Mouse (Mus musculus) inflammation-experienced regulatory T-cells, adult 6 months (primary cell): ENCODE measurements around the gene Frmd8. TPM values are rescaled to one million over a fixed set of nuclear protein-coding genes. Genes with fewer than 3 reads are reported as not detected.
"Not testable (repeated sequence)": the region's sequence is repeated elsewhere in the genome, so short reads cannot be mapped to it uniquely, and the experiment has no call there.

Experiments
- ATAC-seq: one replicate; pipeline ENCODE4 v1.8.0; 2017
- polyA plus RNA-seq, 3 experiments: library from polyadenylated mRNA; unstranded; fragments of 100-300 nt; shearing (Covaris generic); gene quantifications; one replicate each; pipeline ENCODE4 v1.2.1; 2017

Gene Frmd8
- polyA plus RNA-seq, 3 experiments from 2014 or later: 57.3 to 71.3 (median 60.1) TPM

DNA sequence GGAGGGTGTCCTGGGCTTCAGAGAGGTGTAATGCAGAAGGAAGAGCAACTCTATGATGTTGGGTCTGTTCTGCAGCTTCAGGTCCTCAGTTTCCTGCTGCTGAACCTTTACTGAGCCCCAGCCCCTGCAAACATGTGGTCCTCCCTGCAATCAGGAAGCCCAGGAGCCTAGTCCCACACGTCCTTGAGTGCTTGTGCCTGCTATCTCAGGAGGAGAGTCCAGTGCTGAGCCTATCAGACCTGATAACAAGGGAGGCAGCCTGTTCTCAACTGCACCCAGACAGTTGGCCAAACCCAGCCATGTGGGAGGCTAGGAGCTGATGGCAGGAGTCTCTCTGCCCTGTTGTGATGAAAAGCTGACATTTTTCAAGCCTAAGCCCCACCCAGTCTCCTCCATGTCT lies 8.9 kb upstream of the Frmd8 start:
- no peak for ATAC-seq

DNA sequence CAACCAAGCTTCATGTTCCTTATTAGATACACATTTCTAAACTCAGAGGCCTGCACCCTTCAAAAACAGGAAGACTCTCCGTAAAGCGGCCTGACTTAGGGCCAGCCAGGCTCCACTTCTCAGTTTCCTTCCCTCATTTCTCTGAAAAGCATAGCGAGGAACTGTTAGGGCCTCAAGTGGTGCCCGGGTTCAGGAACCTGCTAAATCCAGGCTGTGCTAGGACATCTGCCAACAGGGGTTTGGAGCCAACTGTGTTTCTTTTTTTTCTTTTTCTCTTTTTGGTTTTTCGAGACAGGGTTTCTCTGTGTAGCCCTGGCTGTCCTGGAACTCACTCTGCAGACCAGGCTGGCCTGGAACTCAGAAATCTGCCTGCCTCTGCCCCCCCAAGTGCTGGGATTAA lies 7.0 kb upstream of the Frmd8 start:
- ATAC-seq: not testable (repeated sequence)

DNA sequence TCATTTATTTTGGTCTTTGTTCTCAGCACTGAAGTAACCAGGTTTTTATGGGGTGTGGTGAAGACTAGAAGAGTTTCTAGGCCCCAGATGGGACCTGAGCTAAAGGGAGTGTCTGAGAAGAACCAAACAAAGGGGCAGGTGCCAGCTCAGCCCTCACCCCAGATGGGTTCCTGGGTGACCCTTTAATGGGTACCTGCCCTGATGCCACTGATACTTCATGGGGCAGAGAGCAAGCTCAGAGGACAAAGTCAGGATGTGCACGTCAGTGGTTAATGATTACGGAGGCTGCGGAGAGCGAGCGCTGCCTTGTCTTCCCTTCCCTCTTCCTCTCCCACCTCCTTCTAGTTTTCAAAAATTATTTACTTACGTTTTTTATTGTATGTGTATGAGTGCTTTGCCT lies 6.1 kb upstream of the Frmd8 start:
- no peak for ATAC-seq

DNA sequence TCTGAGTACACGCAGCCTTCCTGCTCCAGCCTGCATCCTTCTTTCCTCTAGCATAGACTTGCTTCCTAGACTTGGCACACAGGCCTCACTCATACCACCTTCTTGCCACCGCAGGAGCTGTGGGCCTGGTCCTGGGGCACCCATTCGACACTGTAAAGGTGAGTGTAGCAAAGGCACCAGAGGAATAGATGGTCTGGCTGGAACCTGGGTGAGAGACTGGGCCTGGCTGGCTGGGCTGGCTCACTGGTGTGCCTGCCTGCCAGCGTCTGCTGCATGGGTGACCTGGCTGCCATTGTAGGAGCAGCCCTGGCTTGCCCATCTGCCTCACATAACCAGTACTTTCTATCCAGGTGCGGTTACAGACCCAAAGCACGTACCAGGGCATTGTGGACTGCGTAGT lies 4.7 kb upstream of the Frmd8 start:
- no peak for ATAC-seq

DNA sequence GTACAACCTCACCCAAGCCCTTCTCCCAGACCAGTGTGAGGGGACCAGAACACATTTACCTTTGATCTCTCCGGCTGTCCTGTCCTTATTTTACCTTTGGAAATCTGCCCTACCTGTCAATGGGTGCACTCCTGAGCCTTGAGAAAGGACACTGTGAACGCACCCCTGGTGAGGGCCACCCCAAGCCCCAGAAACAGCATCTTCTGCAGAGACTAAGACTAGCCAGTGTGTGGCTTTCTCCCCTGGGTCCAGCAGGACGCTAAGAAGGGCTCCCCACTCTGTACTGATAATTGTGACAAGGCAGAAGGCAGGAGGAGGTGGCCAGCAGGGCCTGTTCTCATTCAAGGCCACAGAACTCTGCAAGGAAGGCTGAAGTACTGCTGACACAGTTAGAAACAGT lies 3.8 kb upstream of the Frmd8 start:
- no peak for ATAC-seq

DNA sequence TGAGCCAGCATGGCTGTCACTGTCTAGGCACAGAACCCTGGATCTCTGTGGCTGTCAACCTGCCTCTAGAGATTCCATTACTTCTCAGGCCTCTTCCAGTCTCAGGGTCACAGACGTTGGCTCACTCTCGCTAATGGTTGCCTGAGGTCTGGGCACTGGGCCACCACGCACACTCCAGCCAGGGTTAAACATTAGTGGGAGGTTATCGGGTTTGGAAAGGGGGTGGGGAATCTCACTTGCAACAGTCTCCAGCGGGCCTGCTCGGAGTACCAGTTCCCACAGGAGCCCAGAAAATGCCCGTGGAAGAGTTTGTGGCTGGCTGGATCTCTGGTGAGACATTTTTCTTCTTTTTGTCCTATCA lies 3.3 kb upstream of the Frmd8 start:
- peak; percentile 3 for ATAC-seq

DNA sequence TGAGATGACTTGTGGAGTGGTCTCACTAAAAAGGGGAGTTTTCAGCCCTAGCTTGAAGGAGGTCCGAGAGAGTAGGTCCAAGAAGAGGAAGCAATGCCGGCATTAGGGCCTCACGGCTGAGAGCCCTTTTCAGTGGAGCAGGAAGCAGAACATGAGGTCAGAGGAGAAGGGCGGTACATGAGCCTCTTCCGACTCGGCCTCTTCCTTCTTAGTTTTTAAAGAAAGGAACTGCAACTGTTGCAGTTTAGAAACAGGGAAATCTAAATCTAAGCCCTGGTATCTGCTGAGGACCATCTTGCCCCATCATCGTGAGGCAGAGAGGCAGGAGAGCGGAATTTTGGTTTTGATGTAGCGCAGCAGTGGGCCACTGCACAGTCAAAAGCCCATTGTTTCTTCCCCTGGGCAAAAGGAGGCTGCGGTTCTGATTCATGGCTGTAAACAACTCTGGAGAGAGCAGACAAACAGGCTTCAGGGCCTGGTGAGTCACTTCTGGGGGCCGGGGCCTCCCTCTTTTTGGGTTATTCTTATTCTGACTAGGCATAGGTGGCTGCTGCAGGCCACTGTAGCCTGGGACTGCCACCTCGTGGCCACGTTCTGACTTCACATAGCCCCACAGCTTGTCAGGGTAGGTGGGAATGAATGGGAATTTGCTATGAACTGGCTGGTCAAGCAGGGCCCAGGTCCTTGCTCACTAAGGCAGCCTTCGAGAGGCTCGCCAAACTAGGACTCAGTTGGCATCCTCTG lies 2.7 kb upstream of the Frmd8 start, which contains the start of gene Slc25a45:
TSS of gene Slc25a45 (plus strand) at position 191 of the 744 bp plus-strand sequence.
- peak; percentile 85 for ATAC-seq

DNA sequence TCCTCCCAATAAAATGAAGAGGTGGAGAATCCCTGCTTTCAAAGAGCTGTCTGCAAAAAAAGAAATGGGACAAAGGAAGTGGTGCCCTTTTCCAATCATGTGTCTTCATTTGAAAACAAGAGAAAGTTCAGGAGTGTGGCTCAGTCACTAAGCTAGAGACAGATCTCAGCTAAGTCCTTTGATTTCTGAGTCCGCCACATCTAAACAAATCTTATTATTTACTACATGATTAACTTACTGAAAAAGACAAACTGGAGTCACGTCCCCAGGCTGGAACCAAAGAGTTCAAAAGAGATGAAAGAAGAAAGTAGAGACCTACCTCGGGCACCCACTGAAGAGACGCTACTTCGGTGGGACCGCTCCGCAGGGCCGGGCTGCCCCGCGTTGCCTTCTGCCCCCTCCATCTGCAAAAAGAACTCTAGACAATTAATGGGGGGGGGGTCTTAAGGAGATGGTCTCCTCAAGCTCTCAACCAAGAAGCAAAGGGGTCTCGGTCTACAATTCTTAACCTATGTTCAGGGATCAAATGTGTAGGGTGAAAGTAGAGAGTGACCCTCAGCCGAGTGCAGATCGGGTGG lies 594 bp downstream of the Frmd8 start:
- ATAC-seq: no peak

DNA sequence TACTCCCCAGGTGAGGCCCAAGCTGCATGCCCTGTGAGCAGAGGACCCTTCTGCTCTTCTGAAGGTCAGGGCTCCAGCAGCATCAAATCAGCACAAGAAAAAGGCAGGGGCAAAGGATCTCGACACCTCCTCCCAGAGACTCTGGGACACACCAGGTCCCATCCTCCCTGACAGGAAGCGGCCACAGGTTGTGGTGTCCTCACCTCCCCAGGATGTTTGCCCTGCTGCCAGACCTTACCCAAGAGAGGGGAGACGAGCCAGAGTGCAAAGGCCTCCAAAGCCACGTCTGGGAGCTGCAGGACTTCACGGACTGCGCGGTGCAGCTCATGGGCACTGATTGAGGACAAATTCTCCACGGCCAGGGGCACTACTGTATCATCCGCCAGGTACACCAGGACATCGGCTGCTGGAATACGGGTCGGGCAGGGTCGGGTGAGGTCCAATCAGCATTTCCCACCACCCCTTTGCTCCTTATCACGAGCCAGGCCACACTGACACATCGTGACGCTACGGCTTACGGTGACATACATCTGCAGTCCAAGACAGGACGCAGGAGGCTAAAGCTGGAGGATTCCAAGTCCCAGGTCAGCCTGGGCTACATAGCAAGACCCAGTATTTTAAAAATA lies 2.0 kb downstream of the Frmd8 start:
- peak; percentile 33 for ATAC-seq

DNA sequence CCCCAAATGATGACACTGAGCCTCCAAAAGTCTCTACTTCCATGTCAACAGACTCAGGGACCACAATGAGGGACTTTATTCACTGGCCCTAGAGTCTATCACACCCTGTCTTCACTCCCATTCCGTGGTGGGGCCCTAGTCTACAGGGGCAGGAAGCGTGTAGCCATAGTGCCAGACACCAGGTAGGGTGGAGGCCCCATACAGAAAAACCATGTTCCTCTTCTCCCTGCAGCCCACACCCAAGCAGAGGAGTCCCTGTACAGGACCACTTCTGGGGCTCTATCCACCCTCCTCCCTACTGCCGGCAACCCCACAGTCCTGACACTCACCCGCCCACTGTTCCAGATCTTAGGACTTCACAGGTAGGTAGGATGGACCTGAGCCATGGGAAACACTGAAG lies 2.5 kb downstream of the Frmd8 start:
- ATAC-seq: no peak

DNA sequence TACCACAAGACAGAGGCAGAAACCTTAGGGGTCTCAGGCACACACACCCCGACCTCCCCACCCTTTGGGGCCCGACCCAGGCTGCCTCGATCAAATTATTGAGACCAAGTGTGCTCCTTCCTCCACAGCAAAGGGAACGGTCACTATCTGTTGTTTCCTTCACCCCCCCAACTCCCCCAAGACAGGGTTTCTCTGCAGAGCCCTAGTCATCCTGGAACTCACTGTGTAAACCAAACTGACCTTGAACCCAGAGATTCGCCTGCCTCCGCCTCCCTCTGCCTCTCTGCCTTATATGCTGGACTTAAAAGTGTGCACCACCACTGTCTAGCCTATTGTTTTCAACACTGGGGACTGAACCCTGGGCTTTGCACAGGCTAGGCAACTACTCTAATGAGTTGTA lies 3.4 kb downstream of the Frmd8 start:
- no peak for ATAC-seq

DNA sequence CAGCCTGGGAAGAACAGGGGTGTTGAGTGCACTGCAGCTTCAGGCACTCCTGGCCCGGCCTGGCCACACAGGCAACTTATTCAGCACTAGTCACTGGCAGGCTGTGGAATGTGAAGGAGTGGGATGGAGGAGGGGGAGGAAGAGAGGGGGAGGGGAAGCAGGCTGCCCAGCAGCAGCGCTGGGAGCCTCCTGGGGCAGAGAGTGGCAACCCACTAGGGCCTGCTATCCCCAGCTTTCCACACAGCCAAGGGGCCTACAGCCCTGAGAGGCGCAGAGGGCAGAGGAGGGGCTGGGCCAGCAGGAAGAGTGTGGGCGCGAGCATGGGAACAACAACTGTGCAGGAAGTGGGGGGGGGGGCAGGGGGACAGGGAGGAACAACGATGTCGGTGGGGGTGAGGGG lies 3.8 kb downstream of the Frmd8 start:
- no peak for ATAC-seq

DNA sequence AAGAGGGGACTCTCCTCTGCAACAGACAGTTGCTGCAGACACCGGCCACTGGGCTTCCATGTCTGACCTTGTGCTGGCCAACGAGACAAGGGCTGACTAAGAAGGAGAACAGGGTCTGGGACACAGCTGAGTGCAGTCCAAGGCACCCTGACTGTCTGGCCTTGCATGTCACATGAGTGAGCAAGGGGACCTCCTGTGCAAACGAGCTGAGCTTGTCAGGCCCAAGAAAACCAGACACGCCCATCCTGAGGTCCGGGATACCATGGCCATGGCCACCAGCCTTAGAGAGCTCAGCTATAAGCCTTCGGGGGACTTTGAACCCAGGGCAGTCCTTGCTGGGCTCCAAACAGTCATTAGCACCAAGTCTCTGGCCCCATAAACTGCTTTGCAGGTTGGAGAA lies 7.0 kb downstream of the Frmd8 start:
- no peak for ATAC-seq

DNA sequence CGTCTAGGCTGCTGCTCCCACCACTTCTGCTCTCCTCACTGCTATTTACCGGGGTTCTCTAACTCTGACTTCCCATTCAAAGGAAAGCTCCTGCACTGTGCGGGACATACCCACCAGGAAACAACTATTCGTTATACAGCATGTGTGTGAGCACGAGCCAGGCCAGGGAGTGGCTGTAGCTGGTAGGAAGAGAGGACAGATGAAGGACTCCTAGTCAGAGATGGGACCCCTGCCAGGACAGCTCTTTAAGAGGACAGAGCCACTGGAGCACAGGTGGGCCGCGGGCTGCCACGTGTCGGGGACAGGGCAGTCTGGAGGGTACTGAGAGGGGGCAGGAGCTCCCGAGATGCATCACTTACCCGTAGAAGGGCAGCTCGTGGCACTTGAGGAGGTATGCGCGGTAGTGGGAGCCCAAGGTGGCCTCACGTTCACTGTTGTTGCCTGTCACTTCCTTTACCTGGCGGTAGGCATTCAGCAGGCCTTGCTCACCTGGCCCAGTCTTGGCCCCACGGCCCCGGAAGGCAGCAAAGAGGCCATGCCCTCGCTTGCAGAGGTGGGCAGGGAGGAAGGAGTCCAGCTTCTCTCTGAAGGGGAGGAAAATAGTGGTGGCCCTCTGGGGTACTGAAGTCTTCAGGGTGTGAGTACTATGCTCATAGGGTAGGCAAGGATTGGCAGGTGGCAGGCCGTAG lies 10.2 kb downstream of the Frmd8 start:
- no peak for ATAC-seq

DNA sequence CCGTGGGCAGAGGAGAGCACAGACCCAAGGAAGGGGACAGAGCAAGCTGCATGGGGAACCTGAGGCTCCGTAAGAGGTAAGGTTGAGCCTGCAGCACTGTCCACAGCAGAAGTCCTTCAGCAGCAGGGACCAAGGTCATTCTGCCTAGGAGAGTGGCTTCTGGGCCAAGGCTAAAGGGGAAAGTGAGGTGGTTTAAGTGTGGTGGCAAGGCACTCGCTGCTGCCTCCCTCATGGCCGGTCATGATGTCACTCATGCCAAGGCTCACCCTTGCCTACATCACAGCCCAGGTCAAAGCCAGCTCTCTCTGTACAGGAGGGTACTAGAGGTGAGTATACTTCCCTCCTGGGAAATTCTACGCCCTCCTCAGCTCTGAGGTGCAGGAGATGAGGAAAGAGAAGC lies 11.3 kb downstream of the Frmd8 start:
- no peak for ATAC-seq

DNA sequence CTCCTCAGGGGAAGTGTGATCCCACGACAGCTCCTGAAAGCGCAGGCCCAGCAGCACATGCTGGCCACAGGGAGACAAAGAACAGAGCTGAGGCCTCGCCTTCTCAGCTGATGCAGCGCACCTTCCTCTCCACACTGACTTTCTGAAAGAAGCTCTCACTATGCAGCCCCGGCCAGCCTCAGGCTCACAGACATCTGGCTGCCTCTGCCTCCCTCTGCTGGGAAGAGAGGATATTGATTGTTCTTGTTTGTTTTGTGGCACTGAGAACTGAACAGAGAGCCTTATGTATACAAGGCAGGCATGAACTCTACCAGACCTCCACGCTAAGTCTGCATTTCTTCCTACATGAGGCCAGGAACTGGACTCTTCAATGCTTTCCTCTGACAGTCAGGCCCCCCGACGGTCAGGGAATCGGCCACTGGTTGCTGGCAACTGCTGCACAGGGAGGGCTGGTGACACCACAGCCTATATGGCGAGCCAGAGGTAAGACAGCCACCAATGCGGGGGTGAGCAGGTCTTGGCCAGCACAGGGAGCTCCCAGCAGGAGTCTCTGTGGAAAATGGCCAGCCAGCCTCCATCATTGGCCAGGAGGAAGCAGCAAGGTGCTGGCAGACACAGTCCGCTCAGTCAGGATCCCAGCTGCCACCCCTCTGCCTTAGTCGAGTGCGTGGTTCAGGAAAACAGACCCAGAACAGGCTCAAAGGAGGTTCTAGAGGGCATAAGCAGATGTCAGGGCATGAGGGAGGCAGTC lies 12.6 kb downstream of the Frmd8 start:
- ATAC-seq: no peak

DNA sequence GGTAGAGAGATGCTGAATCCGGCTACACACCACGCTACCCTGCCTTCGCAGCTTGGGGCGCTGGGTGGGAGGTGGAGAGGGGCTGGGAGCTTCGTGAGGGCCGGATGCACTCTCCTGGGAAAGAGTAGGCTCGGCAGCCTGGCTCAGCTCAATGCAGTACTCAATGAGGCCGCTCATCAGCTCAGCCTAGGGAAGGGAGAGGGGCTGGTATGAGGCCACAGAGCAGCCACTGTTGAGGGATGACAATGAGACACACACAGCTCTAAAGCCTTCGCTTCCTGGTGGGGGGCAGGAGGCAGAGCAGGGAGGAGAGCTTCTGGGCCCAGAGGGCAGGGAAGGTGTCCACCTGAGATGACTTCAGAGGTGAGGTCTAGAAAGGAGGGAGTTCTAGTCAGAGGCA lies 18.5 kb downstream of the Frmd8 start:
- ATAC-seq: no peak

DNA sequence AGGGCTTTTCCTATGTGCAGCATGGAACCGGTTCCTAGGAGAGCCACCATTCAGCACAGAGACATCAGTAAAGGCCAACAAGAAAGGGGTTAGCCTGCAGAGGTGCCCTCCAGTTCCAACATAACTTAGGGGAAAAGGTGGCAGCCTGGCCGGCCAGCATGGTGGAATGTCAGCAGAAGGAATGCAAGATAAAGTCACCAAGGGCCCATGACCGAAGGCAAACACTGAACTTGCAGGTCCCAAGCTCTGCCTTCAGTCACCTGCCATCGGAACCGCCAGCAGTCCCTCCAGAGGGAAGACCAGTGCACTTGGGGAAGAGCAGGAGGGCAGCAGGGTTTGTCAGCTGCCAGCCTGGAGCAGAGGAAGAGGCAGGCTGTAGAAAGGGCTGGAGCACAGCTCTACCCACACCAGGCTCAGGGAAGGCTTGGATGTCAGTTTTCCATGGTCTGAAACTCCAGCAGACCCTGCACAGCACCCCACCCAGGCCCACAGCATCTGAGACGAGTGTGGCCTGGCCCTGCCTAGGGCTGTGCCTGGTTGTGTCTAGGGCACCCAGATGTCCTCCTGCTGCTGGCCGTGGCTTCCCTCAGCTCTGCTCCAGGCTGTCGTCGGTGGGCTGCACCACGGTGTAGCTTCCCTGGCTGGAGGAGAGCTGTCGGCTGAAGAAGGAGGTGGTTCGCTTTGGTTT lies 22.9 kb downstream of the Frmd8 start:
- no peak for ATAC-seq

DNA sequence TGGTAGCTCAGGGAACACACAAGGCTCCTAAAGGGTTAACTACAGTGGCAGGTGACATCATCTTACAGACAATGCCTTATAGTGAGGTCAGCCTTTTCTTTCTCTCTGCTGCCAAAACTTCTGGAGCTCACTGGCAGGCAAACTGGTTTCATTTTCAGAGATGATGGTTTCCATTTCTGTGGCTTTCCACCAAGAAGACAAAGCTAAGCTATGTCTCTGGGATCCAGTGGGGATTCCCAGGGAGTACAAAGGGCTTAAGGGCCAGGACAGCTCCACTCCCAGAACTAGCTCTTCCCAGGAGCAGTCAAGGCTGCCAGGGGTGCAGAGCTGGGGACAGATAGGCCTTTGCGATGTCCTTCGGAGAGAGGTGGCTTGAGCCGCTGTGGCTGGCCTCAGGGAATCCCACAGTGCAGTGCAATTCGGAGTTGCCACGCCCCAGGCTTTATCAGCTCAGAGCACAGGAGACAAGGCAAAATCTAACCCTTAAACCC lies 23.5 kb downstream of the Frmd8 start:
- ATAC-seq: no peak

DNA sequence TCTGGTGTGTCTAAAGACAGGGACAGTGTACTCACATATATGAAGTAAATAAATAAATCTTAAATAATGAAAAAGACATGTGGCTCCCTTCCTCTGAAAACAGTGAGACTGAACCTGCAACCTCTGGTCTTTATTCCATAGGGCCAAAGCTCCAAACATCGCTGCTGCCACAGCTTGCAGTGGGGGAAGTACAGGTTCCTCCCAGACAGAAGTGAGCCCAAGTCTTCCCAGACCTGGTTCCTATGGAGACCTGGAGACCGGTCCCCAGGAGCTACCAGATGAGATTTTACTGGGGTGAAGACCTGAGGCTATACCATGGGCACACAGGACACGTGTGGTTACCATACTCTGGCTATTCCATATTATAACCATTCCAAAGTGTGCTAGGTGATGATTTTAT lies 24.2 kb downstream of the Frmd8 start:
- no peak for ATAC-seq

DNA sequence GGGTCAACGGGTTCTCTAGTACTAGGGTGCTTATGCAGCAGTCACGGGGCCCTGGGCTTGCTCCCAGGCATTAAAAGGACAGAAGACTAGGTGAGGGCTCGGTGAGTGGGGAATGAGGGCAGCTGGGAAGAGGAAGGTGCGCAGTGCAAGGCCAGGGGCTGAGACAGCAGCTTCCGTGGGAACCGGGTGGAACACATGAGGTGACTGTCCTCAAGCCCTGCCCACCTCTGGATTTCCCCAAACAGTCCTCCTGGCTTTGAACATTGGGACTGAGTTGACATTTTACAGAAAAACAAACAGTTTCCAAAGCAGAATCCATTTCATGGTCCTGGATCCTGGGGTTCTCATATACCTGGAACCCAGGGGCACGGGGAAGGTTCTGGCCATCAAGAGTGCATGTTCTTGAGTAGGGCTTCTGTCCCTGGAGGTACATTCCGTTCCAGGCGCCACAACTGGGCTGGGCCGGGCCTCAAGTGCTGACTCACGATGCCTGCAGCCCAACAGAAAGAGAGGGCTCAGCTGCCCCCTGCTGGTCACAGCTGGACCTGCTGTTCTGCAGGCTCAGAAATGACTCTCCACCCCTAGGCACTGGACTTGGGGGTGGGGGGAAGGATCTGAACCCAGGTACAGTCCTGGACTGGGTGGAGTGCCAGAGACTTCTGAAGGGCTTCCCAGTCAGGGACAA lies 25.1 kb downstream of the Frmd8 start:
- ATAC-seq: peak; percentile 35
